Mouse (Mus musculus): ENCODE measurements around the gene Rpusd4.

Gene Rpusd4

GRCm38 (mm10) chr9:35267146-35267975 is at the start of gene Rpusd4, which contains the start of gene Fam118b:
Gene Rpusd4 (plus strand): TSS chr9:35267865.
Gene Fam118b (minus strand): TSS chr9:35267805.
- DNase-seq (ENCODE audit: low read depth, low spot score) = peak; percentile 93

- DNase-seq (ENCODE audit: low read depth, low spot score) = no peak
Measured at GRCm38 (mm10) chr9:35217963-35218362, 49.7 kb upstream of the Rpusd4 start.

- peak; percentile 95 for DNase-seq (ENCODE audit: low read depth, low spot score)
Measured at GRCm38 (mm10) chr9:35223466-35223865, 44.2 kb upstream of the Rpusd4 start.

- no peak for DNase-seq (ENCODE audit: low read depth, low spot score)
Measured at GRCm38 (mm10) chr9:35228671-35229070, 39.0 kb upstream of the Rpusd4 start.

GRCm38 (mm10) chr9:35235996-35236395 is 31.7 kb upstream of the Rpusd4 start:
- DNase-seq (ENCODE audit: low read depth, low spot score) = no peak

GRCm38 (mm10) chr9:35238371-35238770 is 29.3 kb upstream of the Rpusd4 start:
- no peak for DNase-seq (ENCODE audit: low read depth, low spot score)

GRCm38 (mm10) chr9:35238915-35239571 is 28.6 kb upstream of the Rpusd4 start:
- DNase-seq (ENCODE audit: low read depth, low spot score) = no peak

GRCm38 (mm10) chr9:35239734-35240133 is 27.9 kb upstream of the Rpusd4 start:
- DNase-seq (ENCODE audit: low read depth, low spot score) = no peak

GRCm38 (mm10) chr9:35247405-35247804 is 20.3 kb upstream of the Rpusd4 start:
- DNase-seq (ENCODE audit: low read depth, low spot score) = no peak

GRCm38 (mm10) chr9:35249476-35249875 is 18.2 kb upstream of the Rpusd4 start:
- no peak for DNase-seq (ENCODE audit: low read depth, low spot score)

- DNase-seq (ENCODE audit: low read depth, low spot score) = no peak
Measured at GRCm38 (mm10) chr9:35257365-35257764, 10.3 kb upstream of the Rpusd4 start.

GRCm38 (mm10) chr9:35262418-35262817 is 5.2 kb upstream of the Rpusd4 start:
- no peak for DNase-seq (ENCODE audit: low read depth, low spot score)

GRCm38 (mm10) chr9:35263431-35263830 is 4.2 kb upstream of the Rpusd4 start:
- DNase-seq (ENCODE audit: low read depth, low spot score) = no peak

GRCm38 (mm10) chr9:35264509-35264908 is 3.2 kb upstream of the Rpusd4 start:
- no peak for DNase-seq (ENCODE audit: low read depth, low spot score)

GRCm38 (mm10) chr9:35267976-35268715 is 481 bp downstream of the Rpusd4 start:
- peak; percentile 26 for DNase-seq (ENCODE audit: low read depth, low spot score)

- no peak for DNase-seq (ENCODE audit: low read depth, low spot score)
Measured at GRCm38 (mm10) chr9:35277855-35278365, 10.2 kb downstream of the Rpusd4 start.

- no peak for DNase-seq (ENCODE audit: low read depth, low spot score)
Measured at GRCm38 (mm10) chr9:35278451-35278850, 10.8 kb downstream of the Rpusd4 start.

GRCm38 (mm10) chr9:35282006-35282850 is 14.6 kb downstream of the Rpusd4 start:
- DNase-seq (ENCODE audit: low read depth, low spot score) = peak; percentile 60

GRCm38 (mm10) chr9:35282851-35283200 is 15.2 kb downstream of the Rpusd4 start:
- DNase-seq (ENCODE audit: low read depth, low spot score) = no peak

GRCm38 (mm10) chr9:35283415-35284069 is 15.9 kb downstream of the Rpusd4 start:
- no peak for DNase-seq (ENCODE audit: low read depth, low spot score)

- DNase-seq (ENCODE audit: low read depth, low spot score) = no peak
Measured at GRCm38 (mm10) chr9:35284351-35284750, 16.7 kb downstream of the Rpusd4 start.
